ENCODE assay signal across 8 mouse cellular contexts in genomic region chr1:170174814-170175332, GRCm38 (mm10). TPM values are rescaled to one million over a fixed set of nuclear protein-coding genes. Genes with fewer than 3 reads are reported as not detected.
A peak's percentile ranks its signal among the peaks of the same experiment; 100 is the strongest.
DNase-seq lines count a peak whose midpoint lies in the region; ATAC-seq lines count a peak whose summit lies in the region.

TSS of gene Uap1 (minus strand) at chr1:170174957.

- peak; percentile 100 for DNase-seq in B cell, adult 2 months
- peak; percentile 99 for DNase-seq in brain, adult 2 months (ENCODE audit: low read depth, low spot score)
- peak; percentile 99 for DNase-seq in heart, embryonic 10.5 days (ENCODE audit: low spot score)
- peak; percentile 99 for DNase-seq in liver
- peak; percentile 98 to 99 for DNase-seq in spleen, postnatal 4 days (ENCODE audit: low spot score in 2 of 2)

- peaks cover 27% of the 10 kb centered on the region for H3K4me1 ChIP-seq in heart, embryonic 10.5 days
- H3K4me1 ChIP-seq in kidney, embryonic 15.5 days, result peaks cover 13% of the 10 kb centered on the region

- H3K4me2 ChIP-seq in kidney, embryonic 15.5 days, result peak within 1 kb of the TSS; percentile 77

- H3K36me3 ChIP-seq in heart, embryonic 10.5 days, result no peaks in the 10 kb centered on the region
- no peaks in the 10 kb centered on the region for H3K36me3 ChIP-seq in kidney, embryonic 15.5 days

- ATAC-seq in erythroblast, adult 5-6 weeks (replicated peaks; ENCODE audit: low FRiP score, poor library complexity, severe bottlenecking), result peak; percentile 94
- peak; percentile 98 for ATAC-seq in kidney, embryonic 15.5 days (replicated peaks; ENCODE audit: low FRiP score)
- ATAC-seq in monocyte, adult 5-6 weeks (replicated peaks; ENCODE audit: insufficient number of reproducible peaks, low FRiP score, low TSS enrichment, poor library complexity, severe bottlenecking), result peak; percentile 99

- no peaks in the 10 kb centered on the region for H3K27me3 ChIP-seq in heart, embryonic 10.5 days (ENCODE audit: insufficient read depth, poor library complexity, severe bottlenecking)
- H3K27me3 ChIP-seq in kidney, embryonic 15.5 days, result no peaks in the 10 kb centered on the region

- H3K4me3 ChIP-seq in heart, embryonic 10.5 days, result peak within 1 kb of the TSS; percentile 92
- peak within 1 kb of the TSS; percentile 80 for H3K4me3 ChIP-seq in kidney, embryonic 15.5 days (replicated peaks)

- no peaks in the 10 kb centered on the region for H3K9me3 ChIP-seq in heart, embryonic 10.5 days
- no peaks in the 10 kb centered on the region for H3K9me3 ChIP-seq in kidney, embryonic 15.5 days (replicated peaks)

- H3K27ac ChIP-seq in heart, embryonic 10.5 days, result peak within 1 kb of the TSS; percentile 93
- H3K27ac ChIP-seq in kidney, embryonic 15.5 days, result peak within 1 kb of the TSS; percentile 93

- under 1% methylated on average over 52 of the region's 52 CpGs for WGBS in heart, embryonic 10.5 days
- under 1% methylated on average over 51 of the region's 52 CpGs for WGBS in kidney, embryonic 15.5 days

- H3K9ac ChIP-seq in kidney, embryonic 15.5 days, result peak within 1 kb of the TSS; percentile 78

RNA-seq across cellular contexts. Expression of gene Uap1, which starts in this region (rescaled TPM):
- 29.2 and 31.1 TPM in 2 replicates for total RNA-seq in erythroblast, adult 5-6 weeks (2015; ENCODE audit: low replicate concordance)
- 14.8 and 20.4 TPM in 2 replicates for total RNA-seq in erythroblast, adult 5-6 weeks (2017; ENCODE audit: low replicate concordance)
- polyA plus RNA-seq in heart, embryonic 10.5 days (2016; fragmentation: Nextera tagmentation; extraction: Ambion mirVana), result 63.0 and 67.4 TPM in 2 replicates
- 52.2 and 56.4 TPM in 2 replicates for polyA plus RNA-seq in kidney, embryonic 15.5 days (2015; fragmentation: Nextera tagmentation; extraction: Ambion mirVana)
- total RNA-seq in monocyte, adult 5-6 weeks (2017), result 69.0 to 103 TPM (median 85.9 TPM) in 3 replicates

Comparison
In these comparisons a context has a peak if more than half of its experiments do, and no peak if none do; other contexts are left out.
1. Peak in every context shown above with its lines: DNase-seq, ATAC-seq, H3K4me3 ChIP-seq and H3K27ac ChIP-seq.